Mouse (Mus musculus) hindbrain, postnatal 0 days (tissue): ENCODE data around the gene Hmga1b. TPM values are rescaled to one million over a fixed set of nuclear protein-coding genes. Genes with fewer than 3 reads are reported as not detected.
"Not testable (repeated sequence)": the region's sequence is repeated elsewhere in the genome, so short reads cannot be mapped to it uniquely, and the experiment has no call there.

Source experiments
- ATAC-seq: fragments of 200-750 bp; cut with Nextera tagmentation; 2 replicates; pipeline ENCODE4 v1.8.0; 2017; ENCODE audit warnings: mild to moderate bottlenecking, moderate TSS enrichment, moderate library complexity
- DNase-seq: peaks from one replicate; pipeline ENCODE4 v3.0.0-alpha.2; 2015; ENCODE audit warnings: low spot score
- H3K27ac ChIP-seq: fragments of 300-500 bp; sonication (generic); 2 replicates; pipeline ENCODE4 v1.5.1; 2014; ENCODE audit warnings: mild to moderate bottlenecking
- H3K27me3 ChIP-seq: fragments of 300-500 bp; sonication (generic); 2 replicates; pipeline ENCODE4 v1.6.1; 2014; ENCODE audit warnings: low read length, mixed read lengths; ENCODE audit not compliant: insufficient read depth
- H3K36me3 ChIP-seq: fragments of 300-500 bp; sonication (generic); 2 replicates; pipeline ENCODE4 v1.6.1; 2014; ENCODE audit warnings: low read length, mixed read lengths; ENCODE audit not compliant: insufficient read depth
- H3K4me1 ChIP-seq: fragments of 300-500 bp; sonication (generic); 2 replicates; pipeline ENCODE4 v1.6.1; 2014; ENCODE audit warnings: antibody characterized with exemption, low read length, mixed read lengths; ENCODE audit not compliant: insufficient read depth
- H3K4me2 ChIP-seq: fragments of 300-500 bp; sonication (generic); 2 replicates; pipeline ENCODE4 v1.6.1; 2014; ENCODE audit warnings: low read depth, mild to moderate bottlenecking, low read length, moderate library complexity, mixed read lengths
- H3K4me3 ChIP-seq: fragments of 300-500 bp; sonication (generic); 2 replicates; pipeline ENCODE4 v1.5.1; 2014; ENCODE audit warnings: low read length
- H3K9ac ChIP-seq: fragments of 300-500 bp; sonication (generic); replicated peaks from 2 replicates; pipeline ENCODE4 v1.6.1; 2014; ENCODE audit warnings: mild to moderate bottlenecking, low read length, moderate library complexity, mixed read lengths
- H3K9me3 ChIP-seq: fragments of 300-500 bp; sonication (generic); 2 replicates; pipeline ENCODE4 v1.6.1; 2016; ENCODE audit warnings: low read length, mixed read lengths
- CTCF ChIP-seq: IDR thresholded peaks from 2 replicates; pipeline ENCODE4 v1.5.1; 2016; ENCODE audit warnings: antibody characterized with exemption, control low read depth, low read depth
- WGBS: fragments of 180-500 bp; shearing (Covaris S2); extraction: QIAGEN DNeasy Blood & Tissue Kit; methylation state at CpG from one replicate; pipeline ENCODE4 v1.1.7; 2014; 5-methylcytosine and 5-hydroxymethylcytosine counted together
- polyA plus RNA-seq: library from polyadenylated mRNA; unstranded; fragments of >200 nt; fragmentation: Nextera tagmentation; extraction: Ambion mirVana; gene quantifications from 2 replicates; pipeline ENCODE4 v1.2.1, GENCODE M21; 2015
- total RNA-seq: library from RNA; depleted of rRNA; stranded (reverse); fragments of >200 nt; gene quantifications from 2 replicates; pipeline ENCODE4 v1.2.3, GENCODE M21; 2014

The Hmga1b gene
- total and polyA plus RNA-seq, 2 experiments from 2014 or later: 0.42 to 1.9 TPM

- no peaks in the 10 kb centered on the region for H3K36me3 ChIP-seq
- H3K9ac ChIP-seq: no peak overlapping the region
- no peaks in the 10 kb centered on the region for H3K27me3 ChIP-seq
- 50% methylated on average over 1 of the region's 1 CpGs for WGBS
- no peak overlapping the region for H3K4me3 ChIP-seq
- H3K9me3 ChIP-seq: no peaks in the 10 kb centered on the region
- TF ChIP-seq CTCF: no peak
- H3K27ac ChIP-seq: no peak overlapping the region
- ATAC-seq (no peak), DNase-seq (no peak)
- H3K4me1 ChIP-seq: no peaks in the 10 kb centered on the region
- no peak overlapping the region for H3K4me2 ChIP-seq
Measured at GRCm38 (mm10) chr11:120768206-120768605, 5.6 kb downstream of the Hmga1b start.

- Histone ChIP-seq H3K4me3 (no peak overlapping the region), H3K27ac (no peak overlapping the region), H3K9me3 (no peaks in the 10 kb centered on the region), H3K4me2 (no peak overlapping the region), H3K36me3 (no peaks in the 10 kb centered on the region), H3K9ac (no peak overlapping the region), H3K4me1 (no peaks in the 10 kb centered on the region), H3K27me3 (no peaks in the 10 kb centered on the region)
- no peak for TF ChIP-seq CTCF
- WGBS: 80% methylated on average over 3 of the region's 3 CpGs
- ATAC-seq (no peak), DNase-seq (no peak)
Measured at GRCm38 (mm10) chr11:120772749-120773148, 10.2 kb downstream of the Hmga1b start.

GRCm38 (mm10) chr11:120773463-120774190 is 11.0 kb downstream of the Hmga1b start:
- H3K36me3 ChIP-seq: no peaks in the 10 kb centered on the region
- H3K4me2 ChIP-seq: no peak overlapping the region
- WGBS: 78% methylated on average over 7 of the region's 7 CpGs
- H3K27me3 ChIP-seq: no peaks in the 10 kb centered on the region
- H3K9ac ChIP-seq: no peak overlapping the region
- no peak for TF ChIP-seq CTCF
- H3K4me1 ChIP-seq: no peaks in the 10 kb centered on the region
- no peak for DNase-seq
- no peak overlapping the region for H3K4me3 ChIP-seq
- H3K27ac ChIP-seq: no peak overlapping the region
- ATAC-seq: no peak
- no peaks in the 10 kb centered on the region for H3K9me3 ChIP-seq

GRCm38 (mm10) chr11:120775774-120776469 is 13.3 kb downstream of the Hmga1b start:
- no peak overlapping the region for H3K4me3 ChIP-seq
- no peaks in the 10 kb centered on the region for H3K27me3 ChIP-seq
- no peaks in the 10 kb centered on the region for H3K9me3 ChIP-seq
- no peak overlapping the region for H3K27ac ChIP-seq
- no peaks in the 10 kb centered on the region for H3K4me1 ChIP-seq
- ATAC-seq (peak; percentile 93), DNase-seq (peak; percentile 96)
- no peak overlapping the region for H3K9ac ChIP-seq
- H3K36me3 ChIP-seq: peaks cover 11% of the 10 kb centered on the region
- H3K4me2 ChIP-seq: no peak overlapping the region
- peak; percentile 100 for TF ChIP-seq CTCF
- WGBS: 23% methylated on average over 15 of the region's 15 CpGs

- ATAC-seq (no peak), DNase-seq (no peak)
- Histone ChIP-seq H3K4me2 (no peak overlapping the region), H3K4me1 (no peaks in the 10 kb centered on the region), H3K27ac (no peak overlapping the region), H3K36me3 (peaks cover 16% of the 10 kb centered on the region), H3K27me3 (no peaks in the 10 kb centered on the region), H3K9ac (no peak overlapping the region), H3K9me3 (no peaks in the 10 kb centered on the region), H3K4me3 (no peak overlapping the region)
- TF ChIP-seq CTCF: no peak
- 24% methylated on average over 6 of the region's 6 CpGs for WGBS
Measured at GRCm38 (mm10) chr11:120777123-120777522, 14.5 kb downstream of the Hmga1b start.

GRCm38 (mm10) chr11:120779876-120780275 is 17.3 kb downstream of the Hmga1b start:
- 83% methylated on average over 1 of the region's 1 CpGs for WGBS
- no peaks in the 10 kb centered on the region for H3K9me3 ChIP-seq
- H3K36me3 ChIP-seq: peaks cover 24% of the 10 kb centered on the region
- peaks cover 7% of the 10 kb centered on the region; the same call in 1 of the 2 replicates for H3K4me1 ChIP-seq
- ATAC-seq (no peak), DNase-seq (no peak)
- H3K9ac ChIP-seq: no peak overlapping the region
- no peaks in the 10 kb centered on the region for H3K27me3 ChIP-seq
- H3K27ac ChIP-seq: no peak overlapping the region
- H3K4me3 ChIP-seq: no peak overlapping the region
- no peak overlapping the region for H3K4me2 ChIP-seq
- TF ChIP-seq CTCF: no peak

- not testable (repeated sequence) for DNase-seq, H3K4me2 ChIP-seq, H3K9ac ChIP-seq, H3K9me3 ChIP-seq, ATAC-seq, H3K4me3 ChIP-seq, H3K27me3 ChIP-seq, H3K27ac ChIP-seq
- peaks cover 24% of the 10 kb centered on the region for H3K36me3 ChIP-seq
- WGBS: 96% methylated on average over 6 of the region's 6 CpGs
- peaks cover 13% of the 10 kb centered on the region; the same call in 1 of the 2 replicates for H3K4me1 ChIP-seq
Measured at GRCm38 (mm10) chr11:120781361-120781760, 18.8 kb downstream of the Hmga1b start.
